Mouse (Mus musculus) lung, postnatal 0 days (tissue): ENCODE results near the gene Lmo7. TPM values are rescaled to one million over a fixed set of nuclear protein-coding genes. Genes with fewer than 3 reads are reported as not detected.

ENCODE experiments used
- ATAC-seq: fragments of 200-750 bp; cut with Nextera tagmentation; 2 replicates; pipeline ENCODE4 v1.8.0; 2017; ENCODE audit warnings: moderate library complexity
- DNase-seq: peaks from one replicate; pipeline ENCODE4 v3.0.0-alpha.2; 2016; ENCODE audit warnings: low spot score
- H3K27ac ChIP-seq: fragments of 300-500 bp; sonication (generic); 2 replicates; pipeline ENCODE4 v1.5.1; 2014; ENCODE audit warnings: antibody characterized with exemption, mild to moderate bottlenecking, low read length, mixed read lengths
- H3K27me3 ChIP-seq: fragments of 300-500 bp; sonication (generic); replicated peaks from 2 replicates; pipeline ENCODE4 v1.6.1; 2014; ENCODE audit warnings: low read length, mixed read lengths; ENCODE audit not compliant: insufficient read depth
- H3K36me3 ChIP-seq: fragments of 300-500 bp; sonication (generic); 2 replicates; pipeline ENCODE4 v1.6.1; 2014; ENCODE audit warnings: low read length, mixed read lengths; ENCODE audit not compliant: insufficient read depth
- H3K4me1 ChIP-seq: fragments of 300-500 bp; sonication (generic); 2 replicates; pipeline ENCODE4 v1.6.1; 2014; ENCODE audit warnings: antibody characterized with exemption, low read depth, low read length, mixed read lengths; ENCODE audit not compliant: insufficient read depth
- H3K4me2 ChIP-seq: fragments of 300-500 bp; sonication (generic); replicated peaks from 2 replicates; pipeline ENCODE4 v1.6.1; 2014; ENCODE audit warnings: low read depth, mild to moderate bottlenecking, low read length, moderate library complexity, mixed read lengths
- H3K4me3 ChIP-seq: fragments of 300-500 bp; sonication (generic); 2 replicates; pipeline ENCODE4 v1.5.1; 2014; ENCODE audit warnings: low read depth, low read length
- H3K9ac ChIP-seq: fragments of 300-500 bp; sonication (generic); replicated peaks from 2 replicates; pipeline ENCODE4 v1.6.1; 2014; ENCODE audit warnings: low read depth, mild to moderate bottlenecking
- H3K9me3 ChIP-seq: fragments of 300-500 bp; sonication (generic); 2 replicates; pipeline ENCODE4 v1.6.1; 2016; ENCODE audit warnings: low read length, mixed read lengths
- CTCF ChIP-seq: IDR thresholded peaks from 2 replicates; pipeline ENCODE4 v1.5.1; 2016; ENCODE audit warnings: antibody characterized with exemption, mild to moderate bottlenecking
- EP300 ChIP-seq: IDR thresholded peaks from 2 replicates; pipeline ENCODE4 v1.6.1; 2016; ENCODE audit warnings: antibody characterized with exemption, mild to moderate bottlenecking, control low read depth
- WGBS: fragments of 180-500 bp; shearing (Covaris S2); extraction: QIAGEN DNeasy Blood & Tissue Kit; methylation state at CpG from one replicate; pipeline ENCODE4 v1.1.7; 2014; 5-methylcytosine and 5-hydroxymethylcytosine counted together
- polyA plus RNA-seq: library from polyadenylated mRNA; unstranded; fragments of >200 nt; fragmentation: Nextera tagmentation; extraction: Ambion mirVana; gene quantifications from 2 replicates; pipeline ENCODE4 v1.2.1, GENCODE M21; 2015

Lmo7 gene
- polyA plus RNA-seq, 1 experiment from 2014 or later, result 125 TPM

DNA sequence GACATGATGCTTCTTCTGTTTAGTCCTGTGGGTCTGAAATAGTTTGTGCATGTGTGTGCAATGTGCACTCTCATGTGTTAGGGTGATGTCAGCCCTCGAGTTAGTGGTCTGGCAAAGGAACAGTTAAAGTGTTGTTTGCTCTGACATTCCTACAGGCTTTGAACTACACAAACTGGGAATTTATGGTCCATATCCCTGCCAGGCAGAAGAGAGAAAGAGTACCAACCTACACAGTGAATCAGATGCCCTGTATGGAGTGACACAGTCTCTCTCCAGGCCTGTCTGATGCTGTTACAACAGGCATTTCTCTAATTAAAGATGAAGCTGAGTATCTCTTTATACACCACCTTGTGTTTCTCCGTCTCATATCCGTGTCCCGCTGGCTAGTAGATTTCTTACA, 21.2 kb downstream of the Lmo7 start:
- Histone ChIP-seq H3K9ac (no peak overlapping the region), H3K9me3 (no peaks in the 10 kb centered on the region), H3K4me3 (no peak overlapping the region), H3K4me2 (no peak overlapping the region), H3K36me3 (no peaks in the 10 kb centered on the region), H3K27me3 (no peaks in the 10 kb centered on the region), H3K27ac (no peak overlapping the region), H3K4me1 (no peaks in the 10 kb centered on the region)
- DNase-seq (no peak), ATAC-seq (no peak)
- TF ChIP-seq CTCF (no peak), EP300 (no peak)
- WGBS, result 79% methylated on average over 4 of the region's 4 CpGs

GRCm38 (mm10) chr14:101755425-101755824, 25.7 kb downstream of the Lmo7 start:
- H3K9me3 ChIP-seq, result no peaks in the 10 kb centered on the region
- H3K9ac ChIP-seq, result no peak overlapping the region
- H3K4me2 ChIP-seq, result no peak overlapping the region
- H3K36me3 ChIP-seq, result no peaks in the 10 kb centered on the region
- ATAC-seq, result no peak
- H3K4me1 ChIP-seq, result no peaks in the 10 kb centered on the region
- DNase-seq, result no peak
- no peaks in the 10 kb centered on the region for H3K27me3 ChIP-seq
- no peak overlapping the region for H3K27ac ChIP-seq
- TF ChIP-seq CTCF, result no peak
- no peak for TF ChIP-seq EP300
- WGBS, result 41% methylated on average over 4 of the region's 4 CpGs
- no peak overlapping the region for H3K4me3 ChIP-seq

GRCm38 (mm10) chr14:101762267-101762666, 32.5 kb downstream of the Lmo7 start:
- Histone ChIP-seq H3K9ac (no peak overlapping the region), H3K4me2 (no peak overlapping the region), H3K27me3 (no peaks in the 10 kb centered on the region), H3K4me3 (no peak overlapping the region), H3K9me3 (no peaks in the 10 kb centered on the region), H3K4me1 (no peaks in the 10 kb centered on the region), H3K27ac (no peak overlapping the region), H3K36me3 (no peaks in the 10 kb centered on the region)
- TF ChIP-seq EP300 (no peak), CTCF (peak; percentile 55)
- 42% methylated on average over 1 of the region's 1 CpGs for WGBS
- no peak for ATAC-seq
- peak; percentile 14 for DNase-seq

GRCm38 (mm10) chr14:101763762-101764295, 34.1 kb downstream of the Lmo7 start:
- H3K4me3 ChIP-seq, result no peak overlapping the region
- H3K36me3 ChIP-seq, result no peaks in the 10 kb centered on the region
- WGBS, result 30% methylated on average over 3 of the region's 3 CpGs
- no peak overlapping the region for H3K4me2 ChIP-seq
- ATAC-seq (no peak), DNase-seq (no peak)
- H3K9me3 ChIP-seq, result no peaks in the 10 kb centered on the region
- H3K9ac ChIP-seq, result no peak overlapping the region
- TF ChIP-seq CTCF (no peak), EP300 (no peak)
- no peaks in the 10 kb centered on the region for H3K27me3 ChIP-seq
- H3K4me1 ChIP-seq, result no peaks in the 10 kb centered on the region
- H3K27ac ChIP-seq, result no peak overlapping the region

- H3K27ac ChIP-seq, result no peak overlapping the region
- H3K4me3 ChIP-seq, result no peak overlapping the region
- no peaks in the 10 kb centered on the region for H3K4me1 ChIP-seq
- H3K27me3 ChIP-seq, result no peaks in the 10 kb centered on the region
- no peak overlapping the region for H3K9ac ChIP-seq
- TF ChIP-seq CTCF, result no peak
- TF ChIP-seq EP300, result no peak
- no peaks in the 10 kb centered on the region for H3K9me3 ChIP-seq
- no peak for DNase-seq
- H3K36me3 ChIP-seq, result no peaks in the 10 kb centered on the region
- WGBS, result 77% methylated on average over 5 of the region's 5 CpGs
- no peak for ATAC-seq
- H3K4me2 ChIP-seq, result no peak overlapping the region
Measured at GRCm38 (mm10) chr14:101771336-101771735, 41.6 kb downstream of the Lmo7 start.

DNA sequence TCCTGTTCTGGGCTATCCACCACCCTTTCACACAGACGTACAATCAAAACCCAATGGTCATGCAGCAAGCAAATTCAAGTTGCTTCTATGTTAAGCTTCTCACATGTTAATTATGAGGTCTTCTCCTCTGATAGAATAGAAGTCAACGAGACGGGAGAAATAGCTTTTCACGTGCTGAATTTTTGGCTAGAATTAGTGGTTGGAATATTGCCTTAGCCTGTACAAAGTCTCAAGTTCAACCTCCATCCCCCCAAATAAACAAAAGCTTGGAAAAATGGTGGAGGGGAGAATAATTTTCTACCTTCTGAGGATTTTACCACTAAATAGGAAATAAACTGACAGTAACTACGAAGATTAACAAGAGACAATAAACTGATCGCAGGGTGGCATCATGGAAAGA, 42.0 kb downstream of the Lmo7 start:
- Histone ChIP-seq H3K4me1 (no peaks in the 10 kb centered on the region), H3K36me3 (no peaks in the 10 kb centered on the region), H3K27me3 (no peaks in the 10 kb centered on the region), H3K27ac (no peak overlapping the region), H3K9me3 (no peaks in the 10 kb centered on the region), H3K4me2 (no peak overlapping the region), H3K4me3 (no peak overlapping the region), H3K9ac (no peak overlapping the region)
- DNase-seq (no peak), ATAC-seq (no peak)
- WGBS, result 91% methylated on average over 6 of the region's 6 CpGs
- TF ChIP-seq CTCF (no peak), EP300 (no peak)

DNA sequence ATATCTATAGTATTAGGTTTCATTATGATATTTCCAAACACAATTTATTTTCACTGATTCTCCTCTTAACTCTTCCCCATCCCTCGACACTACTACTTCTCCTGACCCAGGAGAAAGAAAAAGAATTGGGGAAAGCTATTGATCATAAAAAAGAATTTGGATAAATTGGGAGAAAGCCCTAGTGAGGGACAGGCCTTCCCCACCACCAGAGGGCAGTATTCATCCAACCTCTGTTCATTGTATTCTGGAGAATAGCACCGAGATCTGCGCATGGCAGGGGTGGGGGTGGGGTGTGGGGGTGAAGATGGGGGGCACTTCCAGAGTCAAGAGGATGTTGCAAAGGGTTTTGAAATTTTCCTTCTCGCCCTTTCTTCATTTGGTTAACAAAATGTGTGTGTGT, 44.9 kb downstream of the Lmo7 start:
- no peaks in the 10 kb centered on the region for H3K4me1 ChIP-seq
- no peaks in the 10 kb centered on the region for H3K27me3 ChIP-seq
- no peak overlapping the region for H3K4me3 ChIP-seq
- DNase-seq, result peak; percentile 30
- 31% methylated on average over 4 of the region's 4 CpGs for WGBS
- no peak; the same call in 1 of the 2 replicates for ATAC-seq
- no peaks in the 10 kb centered on the region for H3K9me3 ChIP-seq
- H3K4me2 ChIP-seq, result no peak overlapping the region
- no peaks in the 10 kb centered on the region for H3K36me3 ChIP-seq
- H3K27ac ChIP-seq, result no peak overlapping the region
- TF ChIP-seq EP300 (no peak), CTCF (peak; percentile 72)
- H3K9ac ChIP-seq, result no peak overlapping the region
